Comparison of ENCODE assay signal across 22 mouse cellular contexts in genomic region chr19:20549409-20549808, GRCm38 (mm10). TPM values are rescaled to one million over a fixed set of nuclear protein-coding genes. Genes with fewer than 3 reads are reported as not detected.
DNase-seq lines count a peak whose midpoint lies in the region; ATAC-seq lines count a peak whose summit lies in the region.
"Had no signal": no experiment of that assay in that cellular context is flagged by ENCODE, and none has a peak within 500 bp of the region (broad histone marks: within the 10 kb centered on the region; RNA-seq: fewer than 3 reads in every experiment).

No protein-coding gene starts in this region.

- no peak overlapping the region for H3K4me3 ChIP-seq in midbrain, embryonic 15.5 days
- no peak overlapping the region for H3K4me3 ChIP-seq in midbrain, embryonic 11.5 days (ENCODE audit: low read depth, low read length)
- H3K4me3 ChIP-seq: embryonic facial prominence, embryonic 13.5 days; forebrain, embryonic 13.5 days; heart, embryonic 13.5 days; hindbrain, embryonic 15.5 days had no signal

- no peak overlapping the region for H3K27ac ChIP-seq in midbrain, embryonic 15.5 days
- H3K27ac ChIP-seq in midbrain, embryonic 11.5 days (ENCODE audit: low read depth, low read length): no peak overlapping the region
- H3K27ac ChIP-seq: embryonic facial prominence, embryonic 13.5 days; forebrain, embryonic 13.5 days; heart, embryonic 13.5 days; hindbrain, embryonic 15.5 days had no signal

- ATAC-seq in midbrain, embryonic 15.5 days (replicated peaks): 0 out of 2 replicates have a peak, but pooled peaks have one; percentile 11
- no peak for ATAC-seq in midbrain, embryonic 11.5 days (ENCODE audit: low FRiP score)
- ATAC-seq: forebrain, embryonic 13.5 days; forebrain, postnatal 0 days; inflammation-experienced regulatory T-cells, adult 6 months; intestine, postnatal 0 days; Patski had no signal

- peak; percentile 38 to 60 for DNase-seq in frontal cortex, adult 2 months (ENCODE audit: extremely low spot score in 1 of 2, low spot score in 1 of 2)
- DNase-seq in frontal cortex, postnatal 25 days (ENCODE audit: low spot score in 2 of 2): no peak
- DNase-seq in gastrocnemius, postnatal 25 days: peak; percentile 25
- DNase-seq in gastrocnemius, postnatal 14 days: no peak
- DNase-seq in midbrain, embryonic 11.5 days (ENCODE audit: low spot score, missing footprints): no peak
- no peak for DNase-seq in thymus, postnatal 36 days
- DNase-seq: adrenal gland, adult 2 months; adrenal gland, postnatal 25 days; cerebellum, adult 2 months; cerebellum, postnatal 10 days; forebrain, postnatal 0 days; heart, postnatal 36 days; kidney, adult 8-10 months had no signal

- no peak overlapping the region for H3K9ac ChIP-seq in midbrain, embryonic 15.5 days
- H3K9ac ChIP-seq in midbrain, embryonic 11.5 days (ENCODE audit: low read length): no peak overlapping the region
- H3K9ac ChIP-seq: embryonic facial prominence, embryonic 13.5 days; forebrain, embryonic 13.5 days; forebrain, postnatal 0 days; heart, embryonic 13.5 days; hindbrain, embryonic 15.5 days had no signal

- 89% methylated on average over 1 of the region's 1 CpGs for WGBS in midbrain, embryonic 15.5 days
- 92% methylated on average over 1 of the region's 1 CpGs for WGBS in midbrain, embryonic 11.5 days

- H3K36me3 ChIP-seq in midbrain, embryonic 15.5 days (replicated peaks): no peaks in the 10 kb centered on the region
- no peaks in the 10 kb centered on the region for H3K36me3 ChIP-seq in midbrain, embryonic 11.5 days (ENCODE audit: control insufficient read depth, insufficient read depth, low read length)
- H3K36me3 ChIP-seq: embryonic facial prominence, embryonic 13.5 days; heart, embryonic 13.5 days; hindbrain, embryonic 15.5 days had no signal

- H3K27me3 ChIP-seq in midbrain, embryonic 15.5 days (replicated peaks): no peaks in the 10 kb centered on the region
- H3K27me3 ChIP-seq in midbrain, embryonic 11.5 days (ENCODE audit: control insufficient read depth, insufficient read depth, low read length): no peaks in the 10 kb centered on the region
- H3K27me3 ChIP-seq: CH12.LX; embryonic facial prominence, embryonic 13.5 days; forebrain, embryonic 13.5 days; heart, embryonic 13.5 days; hindbrain, embryonic 15.5 days; Patski had no signal

- H3K4me1 ChIP-seq in midbrain, embryonic 15.5 days: no peaks in the 10 kb centered on the region
- no peaks in the 10 kb centered on the region for H3K4me1 ChIP-seq in midbrain, embryonic 11.5 days (ENCODE audit: control insufficient read depth, insufficient read depth, low read length)
- H3K4me1 ChIP-seq: embryonic facial prominence, embryonic 13.5 days; forebrain, embryonic 13.5 days; heart, embryonic 13.5 days; hindbrain, embryonic 15.5 days had no signal

- no peaks in the 10 kb centered on the region for H3K9me3 ChIP-seq in midbrain, embryonic 15.5 days
- no peaks in the 10 kb centered on the region for H3K9me3 ChIP-seq in midbrain, embryonic 11.5 days (ENCODE audit: control insufficient read depth, low read length)
- H3K9me3 ChIP-seq: embryonic facial prominence, embryonic 13.5 days; forebrain, embryonic 13.5 days; heart, embryonic 13.5 days; hindbrain, embryonic 15.5 days had no signal

- intact Hi-C loops in gastrocnemius, postnatal 14 days (cut with DNase I; ENCODE audit: low total_unique reads): no loop called here

- H3K4me2 ChIP-seq in midbrain, embryonic 15.5 days: no peak overlapping the region
- no peak overlapping the region for H3K4me2 ChIP-seq in midbrain, embryonic 11.5 days
- H3K4me2 ChIP-seq: embryonic facial prominence, embryonic 13.5 days; forebrain, embryonic 13.5 days; heart, embryonic 13.5 days; hindbrain, embryonic 15.5 days had no signal

RNA-seq across cellular contexts. Expression of gene Aldh1a1, which starts 56.9 kb away (rescaled TPM):
- polyA plus RNA-seq in frontal cortex, adult 2 months (2012; rRNA removed): 47.6 and 58.4 TPM in 2 replicates
- 100 to 1,000 TPM; 117 to 149 TPM for total RNA-seq in gastrocnemius, postnatal 25 days (2021)
- 10 to 100 TPM; 25.3 to 47.9 TPM for total RNA-seq in gastrocnemius, postnatal 14 days (2021)
- polyA plus RNA-seq in midbrain, embryonic 15.5 days (2015; fragmentation: Nextera tagmentation; extraction: Ambion mirVana): 16.3 and 17.4 TPM in 2 replicates
- polyA plus RNA-seq in midbrain, embryonic 11.5 days (2014; fragmentation: Nextera tagmentation; extraction: Ambion mirVana): 0.33 and 0.81 TPM in 2 replicates
- polyA plus RNA-seq: inflammation-experienced regulatory T-cells, adult 6 months had no signal

Comparison
In these comparisons a context has a peak if more than half of its experiments do, and no peak if none do; other contexts are left out.
1. DNase-seq: peak in frontal cortex, adult 2 months (2 of 2) and gastrocnemius, postnatal 25 days (single experiment); none in frontal cortex, postnatal 25 days (0 of 2), gastrocnemius, postnatal 14 days (single experiment), midbrain, embryonic 11.5 days (single experiment) and thymus, postnatal 36 days (0 of 2).